Mouse (Mus musculus): ENCODE measurements around the gene AW146154. TPM values are rescaled to one million over a fixed set of nuclear protein-coding genes. Genes with fewer than 3 reads are reported as not detected.
"Not testable (repeated sequence)": the region's sequence is repeated elsewhere in the genome, so short reads cannot be mapped to it uniquely, and the experiment has no call there.

The AW146154 gene
- polyA plus RNA-seq, 1 experiment from 2014 or later = 12.4 TPM

- Histone ChIP-seq H3K36me3 (ENCODE audit: insufficient read depth, low read length) (no peaks in the 10 kb centered on the region), H3K4me1 (replicated peaks; ENCODE audit: insufficient read depth, low read length) (no peaks in the 10 kb centered on the region), H3K27ac (no peak overlapping the region), H3K27me3 (ENCODE audit: insufficient read depth, low read length) (no peaks in the 10 kb centered on the region), H3K4me3 (replicated peaks; ENCODE audit: low read depth, low read length) (no peak overlapping the region), H3K9me3 (replicated peaks; ENCODE audit: low read length) (0 out of 2 replicates have a peak, but pooled peaks cover 2% of the 10 kb centered on the region), H3K9ac (ENCODE audit: low read depth, low read length) (no peak overlapping the region), H3K4me2 (ENCODE audit: low read length) (no peak overlapping the region)
- DNase-seq (ENCODE audit: low spot score) = no peak
- no peak for TF ChIP-seq CTCF (IDR thresholded peaks at IDR 0.05; ENCODE audit: low read depth)
- 95% methylated on average over 2 of the region's 2 CpGs for WGBS
- no peak for ATAC-seq (replicated peaks; ENCODE audit: low FRiP score, low read depth)
Observed at GRCm38 (mm10) chr7:41497871-41498270, 1.8 kb downstream of the AW146154 start.

- no peak for TF ChIP-seq CTCF (IDR thresholded peaks at IDR 0.05; ENCODE audit: low read depth)
- H3K4me1 ChIP-seq (replicated peaks; ENCODE audit: insufficient read depth, low read length) = no peaks in the 10 kb centered on the region
- no peak overlapping the region for H3K27ac ChIP-seq
- ATAC-seq (replicated peaks; ENCODE audit: low FRiP score, low read depth) (peak; percentile 77), DNase-seq (ENCODE audit: low spot score) (peak; percentile 45)
- H3K9ac ChIP-seq (ENCODE audit: low read depth, low read length) = no peak overlapping the region
- H3K4me3 ChIP-seq (replicated peaks; ENCODE audit: low read depth, low read length) = no peak overlapping the region
- H3K27me3 ChIP-seq (ENCODE audit: insufficient read depth, low read length) = no peaks in the 10 kb centered on the region
- H3K9me3 ChIP-seq (replicated peaks; ENCODE audit: low read length) = no peaks in the 10 kb centered on the region
- no peak overlapping the region for H3K4me2 ChIP-seq (ENCODE audit: low read length)
- WGBS = under 1% methylated on average over 10 of the region's 10 CpGs
- no peaks in the 10 kb centered on the region for H3K36me3 ChIP-seq (ENCODE audit: insufficient read depth, low read length)
Observed at GRCm38 (mm10) chr7:41451864-41452263, 47.8 kb downstream of the AW146154 start.

- not testable (repeated sequence) for H3K4me3 ChIP-seq (replicated peaks; ENCODE audit: low read depth, low read length); DNase-seq (ENCODE audit: low spot score); H3K4me1 ChIP-seq (replicated peaks; ENCODE audit: insufficient read depth, low read length); ATAC-seq (replicated peaks; ENCODE audit: low FRiP score, low read depth); H3K9ac ChIP-seq (ENCODE audit: low read depth, low read length); H3K27me3 ChIP-seq (ENCODE audit: insufficient read depth, low read length); H3K9me3 ChIP-seq (replicated peaks; ENCODE audit: low read length); H3K4me2 ChIP-seq (ENCODE audit: low read length); H3K36me3 ChIP-seq (ENCODE audit: insufficient read depth, low read length); H3K27ac ChIP-seq
- WGBS = 65% methylated on average over 1 of the region's 1 CpGs
Observed at GRCm38 (mm10) chr7:41448596-41448995, 51.1 kb downstream of the AW146154 start, which contains the start of gene Vmn2r57. Vmn2r57 (minus strand) TSS chr7:41448696.

Other genes starting within 250 kb of the AW146154 start
- gene AI987944, start 106.5 kb downstream of the AW146154 start, polyA plus RNA-seq (2015; fragmentation: Nextera tagmentation; extraction: Ambion mirVana) = 14.8 and 16.5 TPM in 2 replicates
- gene Vmn2r57, start 51.2 kb downstream of the AW146154 start, polyA plus RNA-seq (2015; fragmentation: Nextera tagmentation; extraction: Ambion mirVana) = 0.12 and 0.17 TPM in 2 replicates
- gene Gm20449, start 473 bp downstream of the AW146154 start, polyA plus RNA-seq (2015; fragmentation: Nextera tagmentation; extraction: Ambion mirVana) = not detected in 2 replicates
- 0.09 and 0.30 TPM in 2 replicates for gene Gm6871, start 73.8 kb upstream of the AW146154 start, polyA plus RNA-seq (2015; fragmentation: Nextera tagmentation; extraction: Ambion mirVana)
- 10.0 and 10.1 TPM in 2 replicates for gene 2610021A01Rik, start 99.3 kb upstream of the AW146154 start, polyA plus RNA-seq (2015; fragmentation: Nextera tagmentation; extraction: Ambion mirVana)
- 11.2 and 11.7 TPM in 2 replicates for gene Zfp788, start 133.3 kb upstream of the AW146154 start, polyA plus RNA-seq (2015; fragmentation: Nextera tagmentation; extraction: Ambion mirVana)